ENCODE assay signal across 20 mouse cellular contexts in genomic region chr19:18579012-18579358, GRCm38 (mm10). TPM values are rescaled to one million over a fixed set of nuclear protein-coding genes. Genes with fewer than 3 reads are reported as not detected.
DNase-seq lines count a peak whose midpoint lies in the region; ATAC-seq lines count a peak whose summit lies in the region.
"Had no signal": no experiment of that assay in that cellular context is flagged by ENCODE, and none has a peak within 500 bp of the region (broad histone marks: within the 10 kb centered on the region; RNA-seq: fewer than 3 reads in every experiment).

No protein-coding gene starts in this region.

- no peak overlapping the region for H3K9ac ChIP-seq in kidney, embryonic 15.5 days
- no peak overlapping the region; the same call in 1 of the 2 replicates for H3K9ac ChIP-seq in lung, embryonic 16.5 days (ENCODE audit: low read length)
- H3K9ac ChIP-seq in embryonic facial prominence, embryonic 15.5 days: no peak overlapping the region
- H3K9ac ChIP-seq: forebrain, postnatal 0 days; hindbrain, embryonic 14.5 days; limb, embryonic 13.5 days; lung, embryonic 14.5 days had no signal

- H3K4me2 ChIP-seq in kidney, embryonic 15.5 days: 0 out of 2 replicates have a peak overlapping the region, but pooled peaks have one; percentile 49
- no peak overlapping the region for H3K4me2 ChIP-seq in lung, embryonic 16.5 days (ENCODE audit: low read depth, low read length)
- H3K4me2 ChIP-seq in embryonic facial prominence, embryonic 15.5 days (replicated peaks): no peak overlapping the region

- ATAC-seq in kidney, embryonic 15.5 days (replicated peaks; ENCODE audit: low FRiP score): no peak
- ATAC-seq in lung, embryonic 16.5 days (ENCODE audit: low read depth): no peak
- ATAC-seq in embryonic facial prominence, embryonic 15.5 days (ENCODE audit: insufficient number of reproducible peaks, low FRiP score, low TSS enrichment, low read depth): no peak
- ATAC-seq in megakaryocyte, adult 5-6 weeks (ENCODE audit: poor library complexity, severe bottlenecking): peak; percentile 48
- ATAC-seq: activated CD4-positive, CD25-positive, alpha-beta regulatory T cell, adult 4 months; forebrain, postnatal 0 days had no signal

- H3K27ac ChIP-seq in kidney, embryonic 15.5 days: peak overlapping the region; percentile 92
- peak overlapping the region; percentile 84 for H3K27ac ChIP-seq in lung, embryonic 16.5 days (ENCODE audit: low read length)
- peak overlapping the region; percentile 44; the same call in 1 of the 2 replicates for H3K27ac ChIP-seq in embryonic facial prominence, embryonic 15.5 days (replicated peaks)
- H3K27ac ChIP-seq: forebrain, embryonic 10.5 days; heart, embryonic 10.5 days; hindbrain, embryonic 14.5 days; limb, embryonic 13.5 days had no signal

- 92% methylated on average over 1 of the region's 1 CpGs for WGBS in kidney, embryonic 15.5 days
- WGBS in lung, embryonic 16.5 days: 89% methylated on average over 1 of the region's 1 CpGs
- 79% methylated on average over 1 of the region's 1 CpGs for WGBS in embryonic facial prominence, embryonic 15.5 days

- peaks cover 16% of the 10 kb centered on the region for H3K36me3 ChIP-seq in kidney, embryonic 15.5 days
- H3K36me3 ChIP-seq in lung, embryonic 16.5 days (ENCODE audit: control insufficient read depth, insufficient read depth, low read length): peaks cover 8% of the 10 kb centered on the region; the same call in 1 of the 2 replicates
- no peaks in the 10 kb centered on the region for H3K36me3 ChIP-seq in embryonic facial prominence, embryonic 15.5 days
- H3K36me3 ChIP-seq: forebrain, embryonic 10.5 days; heart, embryonic 10.5 days; limb, embryonic 13.5 days had no signal

- no peaks in the 10 kb centered on the region for H3K27me3 ChIP-seq in kidney, embryonic 15.5 days
- no peaks in the 10 kb centered on the region for H3K27me3 ChIP-seq in lung, embryonic 16.5 days (ENCODE audit: control insufficient read depth, insufficient read depth, low read depth, low read length)
- no peaks in the 10 kb centered on the region for H3K27me3 ChIP-seq in embryonic facial prominence, embryonic 15.5 days
- H3K27me3 ChIP-seq: limb, embryonic 13.5 days; megakaryocyte, embryonic 14.5 days had no signal

- no peaks in the 10 kb centered on the region for H3K9me3 ChIP-seq in kidney, embryonic 15.5 days (replicated peaks)
- H3K9me3 ChIP-seq in lung, embryonic 16.5 days (ENCODE audit: control insufficient read depth, low read length): no peaks in the 10 kb centered on the region
- H3K9me3 ChIP-seq in embryonic facial prominence, embryonic 15.5 days (replicated peaks): no peaks in the 10 kb centered on the region
- H3K9me3 ChIP-seq: forebrain, embryonic 10.5 days; heart, embryonic 10.5 days; limb, embryonic 13.5 days had no signal

- no peak overlapping the region for H3K4me3 ChIP-seq in kidney, embryonic 15.5 days (replicated peaks)
- H3K4me3 ChIP-seq in lung, embryonic 16.5 days (ENCODE audit: low read length): no peak overlapping the region
- H3K4me3 ChIP-seq in embryonic facial prominence, embryonic 15.5 days (replicated peaks): no peak overlapping the region
- H3K4me3 ChIP-seq: forebrain, embryonic 10.5 days; heart, embryonic 10.5 days; limb, embryonic 13.5 days had no signal

- no peak for DNase-seq in kidney, postnatal 4 days
- DNase-seq in lung, adult 18-20 months: no peak
- DNase-seq in adrenal gland, adult 18-20 months (ENCODE audit: low spot score in 2 of 2): no peak
- DNase-seq: adrenal gland, postnatal 14 days; cerebellum, adult 11 months; cerebellum, postnatal 10 days; forebrain, postnatal 0 days; kidney, adult 11 months; right cerebral cortex, postnatal 4 days had no signal

- H3K4me1 ChIP-seq in kidney, embryonic 15.5 days: peaks cover 27% of the 10 kb centered on the region
- peaks cover 12% of the 10 kb centered on the region for H3K4me1 ChIP-seq in lung, embryonic 16.5 days (replicated peaks; ENCODE audit: control insufficient read depth, insufficient read depth, low read length)
- peaks cover 14% of the 10 kb centered on the region for H3K4me1 ChIP-seq in embryonic facial prominence, embryonic 15.5 days

RNA-seq across cellular contexts. Expression of gene Ostf1, which starts 52.6 kb away (rescaled TPM):
- polyA plus RNA-seq in kidney, embryonic 15.5 days (2015; fragmentation: Nextera tagmentation; extraction: Ambion mirVana): 114 TPM in 2 replicates
- 111 and 122 TPM in 2 replicates for polyA plus RNA-seq in lung, embryonic 16.5 days (2015; fragmentation: Nextera tagmentation; extraction: Ambion mirVana)
- 124 and 125 TPM in 2 replicates for polyA plus RNA-seq in embryonic facial prominence, embryonic 15.5 days (2015; fragmentation: Nextera tagmentation; extraction: Ambion mirVana)
- total RNA-seq in megakaryocyte, adult 5-6 weeks (2015): 384 and 411 TPM in 2 replicates
- 378 and 396 TPM in 2 replicates for total RNA-seq in megakaryocyte, adult 5-6 weeks (2017)
- 100 to 1,000 TPM; 111 to 124 TPM for total RNA-seq in adrenal gland, adult 18-20 months (2021)

RNA-seq across cellular contexts. Expression of gene Nmrk1, which starts 52.8 kb away (rescaled TPM):
- 24.0 and 24.7 TPM in 2 replicates for polyA plus RNA-seq in kidney, embryonic 15.5 days (2015; fragmentation: Nextera tagmentation; extraction: Ambion mirVana)
- 11.1 and 13.5 TPM in 2 replicates for polyA plus RNA-seq in lung, embryonic 16.5 days (2015; fragmentation: Nextera tagmentation; extraction: Ambion mirVana)
- polyA plus RNA-seq in embryonic facial prominence, embryonic 15.5 days (2015; fragmentation: Nextera tagmentation; extraction: Ambion mirVana): 20.0 and 21.0 TPM in 2 replicates
- 6.1 and 13.0 TPM in 2 replicates for total RNA-seq in megakaryocyte, adult 5-6 weeks (2015)
- total RNA-seq in megakaryocyte, adult 5-6 weeks (2017): 3.7 and 4.6 TPM in 2 replicates
- 10 to 100 TPM; 11.1 to 14.3 TPM for total RNA-seq in adrenal gland, adult 18-20 months (2021)
